Mouse (Mus musculus) naive thymus-derived CD4-positive, alpha-beta T cell, adult 2 months (primary cell): ENCODE results near the gene Hspb11.

Experiments used
- DNase-seq: peaks from one replicate; pipeline ENCODE4 v3.0.0-alpha.2; 2011; ENCODE audit warnings: low read depth

The Hspb11 gene

GRCm38 (mm10) chr4:107250494-107250893 is 2.9 kb upstream of the Hspb11 start:
- peak; percentile 76 for DNase-seq

- DNase-seq, result no peak
Measured at GRCm38 (mm10) chr4:107252522-107252921, 871 bp upstream of the Hspb11 start.

GRCm38 (mm10) chr4:107254414-107254813 is 1.0 kb downstream of the Hspb11 start:
- no peak for DNase-seq

- peak; percentile 76 for DNase-seq
Measured at GRCm38 (mm10) chr4:107260001-107260400, 6.6 kb downstream of the Hspb11 start.

- DNase-seq, result no peak
Measured at GRCm38 (mm10) chr4:107273683-107274082, 20.3 kb downstream of the Hspb11 start.

GRCm38 (mm10) chr4:107274511-107274910 is 21.1 kb downstream of the Hspb11 start:
- no peak for DNase-seq

GRCm38 (mm10) chr4:107278188-107278707 is 24.9 kb downstream of the Hspb11 start:
- DNase-seq, result no peak

GRCm38 (mm10) chr4:107280843-107281475 is 27.6 kb downstream of the Hspb11 start:
- DNase-seq, result no peak

GRCm38 (mm10) chr4:107285446-107286200 is 32.2 kb downstream of the Hspb11 start:
- no peak for DNase-seq

- DNase-seq, result no peak
Measured at GRCm38 (mm10) chr4:107286386-107286785, 33.0 kb downstream of the Hspb11 start.

- DNase-seq, result no peak
Measured at GRCm38 (mm10) chr4:107287517-107287916, 34.1 kb downstream of the Hspb11 start.

GRCm38 (mm10) chr4:107291611-107292272 is 38.3 kb downstream of the Hspb11 start:
- DNase-seq, result no peak

GRCm38 (mm10) chr4:107292273-107292662 is 38.9 kb downstream of the Hspb11 start:
- DNase-seq, result no peak

- no peak for DNase-seq
Measured at GRCm38 (mm10) chr4:107298071-107298606, 44.7 kb downstream of the Hspb11 start.

- DNase-seq, result no peak
Measured at GRCm38 (mm10) chr4:107299779-107300340, 46.5 kb downstream of the Hspb11 start.

- no peak for DNase-seq
Measured at GRCm38 (mm10) chr4:107300371-107300770, 47.0 kb downstream of the Hspb11 start.

- no peak for DNase-seq
Measured at GRCm38 (mm10) chr4:107300902-107301555, 47.6 kb downstream of the Hspb11 start.

GRCm38 (mm10) chr4:107302221-107302620 is 48.8 kb downstream of the Hspb11 start:
- DNase-seq, result no peak

GRCm38 (mm10) chr4:107302832-107303231 is 49.4 kb downstream of the Hspb11 start:
- DNase-seq, result no peak

GRCm38 (mm10) chr4:107303531-107303930 is 50.1 kb downstream of the Hspb11 start:
- DNase-seq, result no peak

- no peak for DNase-seq
Measured at GRCm38 (mm10) chr4:107306966-107307365, 53.6 kb downstream of the Hspb11 start, which contains the start of gene Dio1. Dio1 (minus strand) TSS chr4:107307169.
